Mouse (Mus musculus) left cerebral cortex, postnatal 36 days (tissue): ENCODE data around the gene Tnfaip8l2. TPM values are rescaled to one million over a fixed set of nuclear protein-coding genes. Genes with fewer than 3 reads are reported as not detected.
A peak's percentile ranks its signal among the peaks of the same experiment; 100 is the strongest.
"Not testable (repeated sequence)": the region's sequence is repeated elsewhere in the genome, so short reads cannot be mapped to it uniquely, and the experiment has no call there.

ENCODE experiments used
- DNase-seq, 2 experiments: peaks; one replicate each; pipeline ENCODE4 v3.0.0; 2021 to 2022; ENCODE audit warnings: low spot score in 2 of 2, mixed read lengths in 1 of 2
- intact Hi-C: fragments of 180-260 bp; cut with DNase I; formaldehyde crosslinking; loops from one replicate; pipeline ENCODE4 v1.15.1; 2025
- microRNA-seq: library from miRNA; unstranded; fragments of <30 nt; microRNA quantifications from one replicate; pipeline ENCODE4 v1.2.0, GENCODE M21; 2022
- total RNA-seq, 2 experiments: library from RNA; stranded (reverse); gene quantifications; 2 replicates each; pipeline ENCODE4 v1.2.3; 2021

The Tnfaip8l2 gene
- total RNA-seq, 2 experiments from 2014 or later: 2.5 TPM

DNA sequence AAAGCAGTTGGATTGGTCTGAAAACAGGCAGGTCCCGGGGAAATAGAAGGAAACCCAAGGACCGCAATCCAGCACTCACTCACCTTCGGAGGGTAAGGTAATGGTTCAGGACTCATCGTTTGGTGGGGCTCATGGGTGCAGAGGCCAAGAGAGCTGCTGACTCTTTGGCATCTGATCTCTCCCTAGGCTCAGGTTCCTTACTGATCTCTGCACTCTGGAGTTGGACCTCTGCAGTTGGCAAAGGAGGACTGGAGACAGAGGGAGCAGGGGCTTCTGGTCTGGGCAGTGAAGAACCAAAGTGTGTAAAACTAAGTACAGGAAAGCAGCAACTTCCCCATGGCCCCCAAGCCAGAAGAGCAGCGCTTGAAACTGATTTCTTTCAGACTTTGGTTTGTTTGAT lies 12.1 kb downstream of the Tnfaip8l2 start:
- intact Hi-C loops: no loop called here
- no peak for DNase-seq

DNA sequence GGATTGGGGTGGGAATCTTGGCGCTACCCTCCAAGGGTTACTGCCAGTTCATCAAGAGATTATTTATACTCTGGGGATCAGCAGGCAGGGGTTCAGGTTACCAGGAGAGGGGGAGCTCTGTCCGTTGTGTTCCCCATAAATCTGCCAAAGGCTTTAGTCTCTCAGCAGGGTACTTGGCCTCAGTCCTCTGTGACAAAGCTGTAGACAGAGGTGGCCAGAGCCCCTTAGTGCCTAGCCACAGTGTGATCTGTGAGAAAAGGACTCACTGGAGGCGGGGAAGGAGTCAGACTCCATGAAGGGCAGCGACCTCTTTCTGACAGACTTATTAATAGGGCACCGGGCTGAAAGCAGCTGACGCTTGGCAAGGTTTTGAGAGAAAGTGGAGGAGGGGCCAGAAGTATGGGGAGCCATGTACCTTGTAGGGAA lies 12.9 kb downstream of the Tnfaip8l2 start:
- DNase-seq: no peak
- intact Hi-C loops: no loop called here

DNA sequence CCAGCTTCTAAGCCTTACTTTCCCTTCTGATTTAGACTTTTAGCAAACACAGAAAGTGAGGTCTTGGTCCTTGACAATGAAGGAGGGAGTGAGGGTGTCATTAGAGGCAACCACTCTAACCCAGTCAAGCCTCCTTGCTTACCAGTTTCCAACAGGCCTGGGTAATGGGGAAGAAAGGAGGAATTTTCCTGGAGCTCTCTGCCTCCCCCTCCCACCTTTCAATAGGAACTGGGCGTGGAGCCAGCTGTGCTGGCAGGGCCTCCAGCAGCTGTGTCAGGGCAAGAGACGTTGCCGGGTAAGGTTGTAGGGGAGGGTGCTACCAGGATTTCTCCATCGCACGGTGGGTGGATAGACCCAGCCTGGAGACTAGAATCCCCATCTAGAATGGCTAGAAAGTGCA lies 17.2 kb downstream of the Tnfaip8l2 start:
- intact Hi-C loops: no loop called here
- no peak for DNase-seq

GRCm38 (mm10) chr3:95124246-95124645 lies 17.9 kb downstream of the Tnfaip8l2 start, which contains the start of gene Tmod4:
Gene Tmod4, plus strand, starts transcription at chr3:95124476.
- no peak for DNase-seq
- intact Hi-C loops: no loop called here

DNA sequence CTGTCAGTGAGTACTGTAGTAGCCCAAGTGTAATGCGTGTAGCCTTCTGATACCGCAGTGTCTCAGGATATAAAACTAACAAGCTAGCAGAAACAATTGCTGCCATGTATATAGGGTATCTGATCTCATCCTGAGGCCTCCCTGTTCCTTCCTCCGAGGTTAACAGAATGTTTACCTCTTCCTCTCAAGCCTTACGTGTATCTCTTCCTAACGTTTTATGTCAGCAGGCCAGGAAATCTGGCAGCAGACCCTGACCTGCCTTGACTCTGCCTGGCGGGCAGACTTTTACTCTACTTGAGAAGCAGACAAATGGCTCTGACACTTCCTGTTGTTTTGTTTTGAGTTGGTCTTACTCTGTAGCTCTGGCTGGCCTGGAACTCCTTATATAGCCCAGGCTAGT lies 20.6 kb downstream of the Tnfaip8l2 start:
- no peak for DNase-seq
- intact Hi-C loops: no loop called here

- intact Hi-C loops: no loop called here
- no peak for DNase-seq
Observed at GRCm38 (mm10) chr3:95117751-95118150, 24.4 kb downstream of the Tnfaip8l2 start.

DNA sequence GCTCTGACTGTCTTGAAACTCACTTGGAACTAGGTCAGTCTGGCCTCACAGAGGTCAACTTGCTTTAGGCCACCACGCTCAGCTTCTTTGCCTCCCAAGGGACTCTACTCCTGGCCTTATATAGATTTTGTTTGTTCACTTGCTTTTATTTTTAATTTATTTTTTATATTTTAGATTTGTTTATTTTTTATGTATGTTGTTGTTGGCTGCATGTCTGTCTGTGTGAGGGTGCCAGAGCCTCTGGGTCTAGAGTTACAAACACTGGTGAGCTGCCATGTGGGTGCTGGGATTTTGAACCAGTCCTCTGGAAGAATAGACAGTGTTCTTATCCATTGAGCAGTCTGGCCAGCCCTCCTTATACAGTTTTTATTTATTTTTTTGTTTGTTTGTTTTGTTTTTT lies 29.4 kb downstream of the Tnfaip8l2 start:
- intact Hi-C loops: no loop called here

DNA sequence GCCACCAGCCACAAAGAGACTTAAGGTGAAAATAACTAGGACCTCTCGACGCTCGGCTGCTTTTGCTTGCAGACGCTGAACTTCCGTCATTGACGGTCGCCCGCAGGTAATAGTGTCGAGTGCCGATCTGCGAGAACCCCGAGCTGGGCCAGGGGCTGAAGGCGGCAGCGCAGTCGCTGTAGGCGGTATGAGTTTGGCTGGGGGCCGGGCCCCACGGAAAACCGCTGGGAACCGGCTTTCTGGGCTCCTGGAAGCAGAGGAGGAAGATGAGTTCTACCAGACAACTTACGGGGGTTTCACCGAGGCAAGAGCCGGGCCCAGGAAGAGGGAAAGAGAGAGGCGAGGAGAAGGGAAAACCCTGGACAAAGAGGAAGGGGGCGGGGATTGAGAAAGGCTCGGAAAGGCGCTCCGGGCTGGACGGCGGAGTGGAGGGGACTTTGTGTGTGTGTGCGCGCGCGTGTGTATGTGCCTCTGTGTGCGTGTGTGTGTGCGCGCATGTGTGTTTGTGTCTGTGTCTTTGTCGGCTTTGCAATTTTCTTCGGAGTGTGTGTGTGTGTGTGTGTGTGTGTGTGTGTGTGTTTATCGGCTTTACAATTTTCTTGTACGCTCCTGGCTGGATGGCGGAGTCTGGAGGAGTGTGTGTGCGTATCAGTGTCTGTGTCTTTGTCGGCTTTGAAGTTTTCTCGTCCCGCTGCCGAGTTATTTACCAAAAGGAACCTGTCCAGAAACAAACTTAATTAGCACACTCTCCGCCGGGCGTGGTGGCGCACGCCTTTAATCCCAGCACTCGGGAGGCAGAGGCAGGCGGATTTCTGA lies 31.0 kb downstream of the Tnfaip8l2 start, which contains the start of gene Vps72:
Gene Vps72 (plus strand): TSS at position 112 of the 816 bp plus-strand sequence.
- intact Hi-C loops: no loop called here
- DNase-seq: peak; percentile 91 to 94

More for the DNA sequence above, 29.4 kb downstream of the Tnfaip8l2 start:
- no peak for DNase-seq

DNA sequence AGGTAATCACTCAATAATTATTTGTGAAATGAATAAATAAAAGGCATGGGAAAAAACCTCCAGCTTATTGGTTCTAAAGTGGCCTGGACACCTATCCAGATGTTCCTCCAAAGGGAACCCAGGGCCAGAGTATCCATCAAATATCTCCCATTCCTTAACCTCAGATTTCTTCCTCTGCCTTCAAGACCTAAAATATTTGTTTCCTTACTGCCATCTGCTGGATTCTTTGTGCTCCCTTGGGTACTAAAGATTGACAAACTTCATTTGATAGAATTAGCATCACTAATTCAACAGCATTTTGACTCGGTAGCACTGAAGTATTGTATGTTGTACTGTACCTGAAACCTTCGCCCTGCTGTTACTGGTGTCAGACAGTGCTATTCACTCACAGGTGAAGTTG lies 34.3 kb downstream of the Tnfaip8l2 start:
- intact Hi-C loops: loop anchor here (5.0 kb wide), 1 partner anchor 51 kb away; no protein-coding TSS in a partner anchor
- DNase-seq: no peak

DNA sequence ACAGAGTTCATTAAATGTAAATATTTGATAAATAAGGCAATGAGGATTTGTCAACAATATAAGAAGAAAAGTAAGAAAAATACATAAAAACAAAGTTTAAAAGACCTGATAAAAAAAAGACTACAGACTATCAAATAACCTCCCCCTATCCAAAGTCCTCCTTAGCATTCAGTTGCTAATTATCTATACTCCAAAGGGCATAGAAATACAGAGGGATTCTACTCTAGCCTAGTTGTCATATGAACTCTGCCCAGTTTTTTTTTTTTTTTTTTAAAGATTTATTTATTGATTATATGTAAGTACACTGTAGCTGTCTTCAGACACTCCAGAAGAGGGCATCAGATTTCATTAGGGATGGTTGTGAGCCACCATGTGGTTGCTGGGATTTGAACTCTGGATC lies 34.9 kb downstream of the Tnfaip8l2 start:
- intact Hi-C loops: loop anchor here (5.0 kb wide), 1 partner anchor 50 kb away; no protein-coding TSS in a partner anchor
- not testable (repeated sequence) for DNase-seq

- peak; percentile 96 for DNase-seq
- intact Hi-C loops: loop anchor here (5.0 kb wide), 1 partner anchor 49 kb away; no protein-coding TSS in a partner anchor
Observed at GRCm38 (mm10) chr3:95106338-95107117, 35.6 kb downstream of the Tnfaip8l2 start, which contains the start of gene Pip5k1a. Gene Pip5k1a, minus strand, starts transcription at chr3:95106930.

- DNase-seq: no peak
- intact Hi-C loops: loop anchor here (5.0 kb wide), 1 partner anchor 48 kb away; no protein-coding TSS in a partner anchor
Observed at GRCm38 (mm10) chr3:95105586-95106337, 36.4 kb downstream of the Tnfaip8l2 start.

DNA sequence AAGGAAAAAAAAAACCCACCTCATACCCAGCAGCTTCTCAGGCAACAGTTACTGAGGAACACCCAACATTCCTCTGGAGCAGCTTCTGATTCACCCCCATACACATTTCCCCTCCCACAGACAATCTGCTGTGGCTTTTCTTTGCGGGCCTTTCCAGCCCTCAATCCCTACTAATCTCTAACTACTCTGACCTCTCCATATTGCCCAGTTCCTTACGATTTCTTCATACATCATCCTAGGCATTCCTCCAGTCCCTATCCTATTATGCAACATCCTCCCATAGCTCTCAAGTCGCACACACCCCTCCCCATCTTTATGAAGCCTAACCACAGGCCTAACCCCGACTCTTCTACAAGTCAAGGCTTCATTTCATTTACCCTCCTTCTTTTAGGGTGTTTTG lies 37.0 kb downstream of the Tnfaip8l2 start:
- intact Hi-C loops: loop anchor here (5.0 kb wide), 1 partner anchor 48 kb away; no protein-coding TSS in a partner anchor
- peak; percentile 42 to 60 for DNase-seq

DNA sequence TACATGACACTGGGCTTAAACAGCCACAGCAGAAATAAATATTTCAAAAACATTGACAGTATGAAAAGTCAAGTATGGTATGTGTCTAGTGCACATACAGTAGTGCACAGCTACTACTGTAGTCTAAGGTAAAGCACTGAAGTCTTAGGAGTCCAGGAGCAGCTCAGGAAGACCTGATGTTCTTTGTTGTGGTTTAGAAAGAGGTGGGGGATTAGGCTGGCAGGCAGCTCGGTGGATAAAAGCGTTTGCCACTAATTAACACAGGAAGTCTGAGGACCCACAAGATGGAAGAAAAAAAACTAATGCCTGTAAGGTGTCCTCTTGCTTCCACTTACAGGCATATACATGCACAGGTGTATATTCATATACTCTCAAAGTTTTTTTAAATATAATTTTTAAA lies 41.3 kb downstream of the Tnfaip8l2 start:
- intact Hi-C loops: no loop called here
- no peak for DNase-seq

Small RNAs within 50 kb of the gene (microRNA-seq; reads per million reads assigned to microRNA genes)
- not detected for gene Mir8099-1

Other genes starting within 250 kb of the Tnfaip8l2 start
- gene Selenbp1, start 209.3 kb downstream of the Tnfaip8l2 start, total RNA-seq: 10 to 100 TPM in 1 of 2 experiments, 1 to 10 TPM in 1; 9.7 to 10.0 TPM
- 10 to 100 TPM; 20.6 to 24.4 TPM for gene Rfx5, start 188.3 kb downstream of the Tnfaip8l2 start, total RNA-seq
- 10 to 100 TPM; 55.4 to 57.1 TPM for gene Pi4kb, start 167.6 kb downstream of the Tnfaip8l2 start, total RNA-seq
- gene Zfp687, start 126.9 kb downstream of the Tnfaip8l2 start, total RNA-seq: 10 to 100 TPM; 24.0 to 26.1 TPM
- gene Psmd4, start 99.7 kb downstream of the Tnfaip8l2 start, total RNA-seq: 100 to 1,000 TPM; 143 to 149 TPM
- gene Pip5k1a, start 35.4 kb downstream of the Tnfaip8l2 start, total RNA-seq: 10 to 100 TPM; 51.7 to 56.3 TPM
- 10 to 100 TPM; 39.7 to 46.7 TPM for gene Vps72, start 31.3 kb downstream of the Tnfaip8l2 start, total RNA-seq
- under 1 TPM in 1 of 2 experiments, not detected in 1; 0.88 TPM for gene Tmod4, start 17.9 kb downstream of the Tnfaip8l2 start, total RNA-seq
- gene Scnm1, start 8.3 kb downstream of the Tnfaip8l2 start, total RNA-seq: 10 to 100 TPM; 46.1 to 46.4 TPM
- 10 to 100 TPM; 16.3 to 18.4 TPM for gene Lysmd1, start 8.3 kb downstream of the Tnfaip8l2 start, total RNA-seq
- gene Sema6c, start 18.1 kb upstream of the Tnfaip8l2 start, total RNA-seq: 10 to 100 TPM; 20.2 to 21.0 TPM
- gene Gabpb2, start 75.6 kb upstream of the Tnfaip8l2 start, total RNA-seq: 10 to 100 TPM in 1 of 2 experiments, 1 to 10 TPM in 1; 6.3 to 13.4 TPM
- gene Cdc42se1, start 86.4 kb upstream of the Tnfaip8l2 start, total RNA-seq: 10 to 100 TPM; 64.4 to 68.0 TPM
- gene Mllt11, start 89.8 kb upstream of the Tnfaip8l2 start, total RNA-seq: 100 to 1,000 TPM; 292 to 336 TPM
- under 1 TPM; 0.20 to 0.27 TPM for gene Gm128, start 99.2 kb upstream of the Tnfaip8l2 start, total RNA-seq
- under 1 TPM; 0.39 to 0.86 TPM for gene Bnipl, start 108.8 kb upstream of the Tnfaip8l2 start, total RNA-seq
- 10 to 100 TPM; 21.6 to 22.9 TPM for gene Mindy1, start 139.0 kb upstream of the Tnfaip8l2 start, total RNA-seq
- 10 to 100 TPM; 24.9 to 27.0 TPM for gene Prune1, start 139.7 kb upstream of the Tnfaip8l2 start, total RNA-seq
- gene Anxa9, start 164.8 kb upstream of the Tnfaip8l2 start, total RNA-seq: 1 to 10 TPM; 1.1 TPM
- gene Cers2, start 172.4 kb upstream of the Tnfaip8l2 start, total RNA-seq: 10 to 100 TPM; 49.2 to 53.5 TPM
- gene Setdb1, start 214.8 kb upstream of the Tnfaip8l2 start, total RNA-seq: 10 to 100 TPM; 29.4 to 40.0 TPM